Mouse (Mus musculus): ENCODE data around the gene Chrm4. TPM values are rescaled to one million over a fixed set of nuclear protein-coding genes. Genes with fewer than 3 reads are reported as not detected.

Chrm4 gene
- polyA plus RNA-seq, 1 experiment from 2014 or later, result not detected

DNA sequence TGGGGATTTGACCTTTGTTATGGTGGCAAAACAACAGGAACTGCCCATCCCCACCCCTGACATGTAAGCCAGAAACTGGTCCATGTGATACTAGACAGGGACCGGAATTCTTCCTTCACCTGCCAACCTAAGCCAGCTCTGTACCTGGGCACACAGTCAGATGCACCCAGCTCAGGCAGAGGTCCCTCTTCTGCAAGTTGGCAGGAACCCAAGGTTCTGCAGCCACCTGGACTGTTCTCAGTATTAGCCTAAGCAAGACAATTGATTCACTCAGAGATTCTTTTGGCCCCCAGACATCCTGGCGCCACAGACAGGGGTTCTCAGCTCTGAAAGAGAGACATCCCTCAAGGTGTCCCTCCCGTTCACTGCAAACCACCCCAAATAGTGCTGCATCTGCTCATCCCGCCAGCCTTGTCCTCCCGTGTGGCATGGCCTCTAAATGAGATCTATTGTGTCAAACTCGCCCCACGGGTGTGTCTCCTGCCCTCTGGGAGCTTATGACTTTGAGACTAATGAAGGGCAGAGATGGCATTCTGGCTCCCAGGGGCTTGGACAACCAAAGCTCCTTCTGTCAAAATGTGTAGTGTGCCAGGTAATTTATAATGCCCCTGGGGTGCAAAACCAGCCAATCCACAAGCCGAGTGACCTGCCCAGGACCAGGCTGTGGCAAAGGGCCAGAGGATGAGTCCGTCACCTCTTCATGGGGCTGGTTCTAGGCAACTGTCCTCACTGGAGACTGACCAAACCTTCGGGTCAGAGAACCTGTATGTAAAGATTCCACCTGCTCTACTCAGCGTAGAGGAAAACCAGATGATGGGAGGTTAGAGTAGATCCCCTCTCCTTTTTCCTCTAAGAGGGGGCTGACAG lies 32.7 kb downstream of the Chrm4 start:
- WGBS (ENCODE audit: missing documents), result 88% methylated on average over 11 of the region's 11 CpGs
- H3K36me3 ChIP-seq (ENCODE audit: inconsistent target), result no peaks in the 10 kb centered on the region
- no peak overlapping the region for H3K4me3 ChIP-seq (ENCODE audit: inconsistent target)
- no peak overlapping the region for H3K27ac ChIP-seq
- peaks cover 95% of the 10 kb centered on the region for H3K79me2 ChIP-seq (ENCODE audit: inconsistent target)

DNA sequence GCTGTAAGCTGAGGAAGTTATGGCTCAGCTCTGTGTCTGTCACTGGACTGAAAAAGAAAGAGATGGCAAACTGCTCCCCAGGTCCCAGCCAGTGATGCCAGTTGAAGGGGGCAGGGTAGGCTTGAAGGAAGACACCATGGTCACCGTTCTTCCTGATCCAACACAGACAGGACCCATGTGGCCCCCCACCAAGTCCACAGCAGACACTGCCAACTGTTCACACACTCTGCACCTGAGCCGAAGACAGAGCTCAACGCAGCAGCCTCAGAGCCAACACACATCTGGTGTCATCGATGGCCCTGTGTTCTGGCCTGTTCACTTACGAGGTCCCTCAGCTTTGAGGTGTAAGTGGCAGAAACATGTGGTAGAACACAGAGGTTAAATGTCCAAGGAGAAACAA lies 33.4 kb downstream of the Chrm4 start:
- peaks cover 94% of the 10 kb centered on the region for H3K79me2 ChIP-seq (ENCODE audit: inconsistent target)
- no peak overlapping the region for H3K4me3 ChIP-seq (ENCODE audit: inconsistent target)
- H3K36me3 ChIP-seq (ENCODE audit: inconsistent target), result no peaks in the 10 kb centered on the region
- no peak overlapping the region for H3K27ac ChIP-seq
- 93% methylated on average over 5 of the region's 5 CpGs for WGBS (ENCODE audit: missing documents)

DNA sequence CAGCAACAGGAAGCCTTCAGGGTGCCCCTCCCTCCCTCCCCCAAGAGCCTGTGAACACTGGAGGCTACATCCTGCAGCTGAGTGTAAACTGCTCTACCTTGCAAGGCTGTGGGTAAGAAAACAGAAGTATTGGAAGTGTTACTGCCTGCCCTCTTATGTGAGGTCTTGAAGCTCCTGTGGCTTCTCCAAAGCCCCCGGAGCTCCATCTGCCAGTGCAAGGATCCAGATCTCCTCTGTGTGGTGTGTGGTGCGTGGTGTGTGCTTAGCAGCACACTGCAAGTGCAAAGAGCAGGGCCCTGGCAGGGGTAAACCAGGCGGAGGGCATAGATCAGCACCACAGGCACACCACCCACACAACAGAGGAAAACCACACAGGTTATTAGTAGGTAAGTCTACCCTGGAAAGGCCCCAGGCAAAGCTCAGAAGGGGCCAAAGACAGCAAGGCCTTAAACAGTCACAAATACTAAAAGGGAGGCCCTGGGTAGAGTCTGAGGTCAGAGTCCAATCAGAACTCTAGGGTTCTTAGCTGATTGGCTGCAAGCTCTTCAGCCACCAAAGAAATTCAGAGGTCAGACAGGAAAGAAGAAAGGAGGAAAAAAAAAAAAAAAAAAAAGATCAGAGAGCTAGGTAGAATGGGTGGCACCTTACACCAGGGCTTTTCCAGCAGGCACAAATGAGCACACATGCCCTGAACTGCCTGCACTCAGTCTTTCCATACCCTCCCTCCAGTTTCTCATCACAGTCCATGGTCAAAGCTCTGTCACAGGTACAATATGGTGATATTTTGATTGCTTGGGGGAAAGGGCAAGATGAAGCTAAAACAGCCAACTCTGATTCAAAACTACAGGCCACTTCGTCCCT lies 35.1 kb downstream of the Chrm4 start:
- H3K27ac ChIP-seq, result peak overlapping the region; percentile 45
- no peaks in the 10 kb centered on the region for H3K36me3 ChIP-seq (ENCODE audit: inconsistent target)
- 3% methylated on average over 3 of the region's 4 CpGs for WGBS (ENCODE audit: missing documents)
- peak overlapping the region; percentile 52 for H3K4me3 ChIP-seq (ENCODE audit: inconsistent target)
- H3K79me2 ChIP-seq (ENCODE audit: inconsistent target), result peaks cover 77% of the 10 kb centered on the region

DNA sequence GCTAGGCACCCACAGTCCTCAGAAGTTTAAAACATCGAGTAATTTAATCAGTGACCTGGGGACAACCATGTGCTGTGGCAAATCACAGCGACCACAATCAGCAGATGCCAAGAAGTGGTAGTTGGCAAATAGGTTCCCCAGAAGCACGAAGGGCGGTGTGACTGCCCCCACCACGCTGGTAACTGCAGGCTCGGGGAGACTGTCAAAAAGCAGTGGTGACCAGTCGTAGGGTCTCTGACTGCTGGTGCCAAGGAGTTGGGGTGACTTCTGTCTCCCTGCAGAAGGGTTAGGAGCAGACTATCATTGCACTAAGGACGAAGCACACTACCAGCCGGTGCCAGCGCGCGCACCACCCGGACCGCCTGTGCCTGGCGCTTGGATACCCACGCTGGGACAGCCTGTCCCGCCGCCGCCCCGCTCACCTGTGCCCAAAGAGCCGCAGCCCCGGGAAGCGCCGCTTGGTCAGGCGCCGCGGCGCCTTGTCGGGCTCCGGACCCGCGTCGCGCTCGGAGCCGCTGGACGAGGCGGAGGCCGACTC lies 35.9 kb downstream of the Chrm4 start:
- H3K27ac ChIP-seq, result peak overlapping the region; percentile 45
- peaks cover 69% of the 10 kb centered on the region for H3K79me2 ChIP-seq (ENCODE audit: inconsistent target)
- peak overlapping the region; percentile 52 for H3K4me3 ChIP-seq (ENCODE audit: inconsistent target)
- H3K36me3 ChIP-seq (ENCODE audit: inconsistent target), result no peaks in the 10 kb centered on the region
- under 1% methylated on average over 37 of the region's 39 CpGs for WGBS (ENCODE audit: missing documents)

DNA sequence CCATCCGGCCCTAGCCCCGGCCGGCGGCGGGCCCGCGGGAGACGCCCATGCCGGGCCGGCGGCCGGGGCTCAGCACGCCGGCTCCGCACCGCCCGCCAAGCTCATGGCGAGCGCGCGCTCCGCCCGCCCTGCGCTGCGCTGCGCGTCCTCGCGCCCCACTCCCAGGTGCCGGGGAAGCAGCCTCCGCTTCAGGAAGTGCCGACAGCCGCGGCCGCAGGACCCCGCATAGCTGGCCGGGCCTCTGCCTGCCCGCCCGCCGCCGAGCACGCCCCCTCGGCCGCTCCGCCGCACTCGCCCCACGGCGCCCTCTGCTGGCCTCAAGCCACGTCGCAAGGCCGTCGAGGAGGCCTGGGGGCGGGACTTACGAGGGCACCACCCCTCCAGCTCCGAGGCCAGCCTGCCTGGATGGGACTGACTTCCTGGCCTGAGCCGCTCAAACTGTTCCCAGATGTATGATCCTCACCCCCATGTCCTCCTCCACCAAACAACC lies 36.4 kb downstream of the Chrm4 start:
- H3K36me3 ChIP-seq (ENCODE audit: inconsistent target), result no peaks in the 10 kb centered on the region
- H3K27ac ChIP-seq, result peak overlapping the region; percentile 100
- peaks cover 64% of the 10 kb centered on the region for H3K79me2 ChIP-seq (ENCODE audit: inconsistent target)
- peak overlapping the region; percentile 74 for H3K4me3 ChIP-seq (ENCODE audit: inconsistent target)
- WGBS (ENCODE audit: missing documents), result under 1% methylated on average over 48 of the region's 57 CpGs

DNA sequence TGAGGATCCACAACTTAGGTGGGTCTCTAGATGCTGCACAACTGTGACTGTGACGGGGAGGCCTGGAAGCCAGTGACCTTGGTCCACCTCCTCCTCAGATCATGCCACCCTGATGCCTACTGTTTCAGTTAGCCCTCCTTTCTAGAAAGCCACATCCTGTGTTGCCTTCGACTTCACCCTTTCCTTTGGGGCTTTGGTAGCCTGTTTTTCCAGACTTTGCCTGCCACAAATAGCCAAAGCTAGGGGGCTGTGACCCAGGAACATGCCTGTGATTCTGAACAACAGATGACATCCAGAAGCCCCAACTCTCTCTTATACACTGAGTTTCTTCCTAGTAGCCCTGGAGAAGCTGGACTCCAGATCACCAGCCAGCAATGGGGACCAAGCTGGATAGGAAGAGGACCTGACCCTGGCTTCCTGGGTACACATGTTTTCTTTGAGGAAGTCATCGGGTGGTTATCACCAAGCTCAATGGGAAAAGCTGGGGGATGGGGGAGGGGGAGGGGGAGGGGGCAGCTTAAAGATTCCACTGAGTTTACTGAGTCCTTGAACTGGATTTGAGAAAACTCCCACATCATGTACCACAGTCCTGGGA lies 37.7 kb downstream of the Chrm4 start:
- Histone ChIP-seq H3K4me3 (ENCODE audit: inconsistent target) (peak overlapping the region; percentile 74), H3K36me3 (ENCODE audit: inconsistent target) (no peaks in the 10 kb centered on the region), H3K79me2 (ENCODE audit: inconsistent target) (peaks cover 52% of the 10 kb centered on the region), H3K27ac (peak overlapping the region; percentile 100)
- WGBS (ENCODE audit: missing documents), result 7% methylated on average over 3 of the region's 3 CpGs

DNA sequence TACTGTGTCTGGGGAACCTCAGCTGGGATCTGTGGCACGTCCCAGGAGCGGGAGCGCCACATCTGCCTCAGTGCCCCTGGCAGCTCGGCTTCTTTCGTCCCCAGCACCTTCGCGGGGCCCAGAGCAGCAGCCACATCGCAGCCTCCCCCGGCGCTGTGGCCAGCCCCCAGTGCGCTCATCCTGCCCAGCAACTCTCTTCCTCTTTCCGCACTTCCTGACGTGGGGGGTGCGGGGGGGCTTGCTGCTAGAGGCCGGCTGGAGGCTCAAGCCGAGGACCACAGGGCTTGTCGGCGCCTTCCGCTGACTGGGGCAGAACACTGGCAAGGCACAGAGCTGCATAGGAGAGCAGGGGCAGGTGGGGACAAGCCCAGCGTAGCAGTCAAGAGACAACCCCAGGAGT lies 38.4 kb downstream of the Chrm4 start:
- Histone ChIP-seq H3K79me2 (ENCODE audit: inconsistent target) (peaks cover 45% of the 10 kb centered on the region), H3K36me3 (ENCODE audit: inconsistent target) (no peaks in the 10 kb centered on the region), H3K27ac (peak overlapping the region; percentile 100), H3K4me3 (ENCODE audit: inconsistent target) (peak overlapping the region; percentile 74)
- WGBS (ENCODE audit: missing documents), result 0% methylated on average over 20 of the region's 20 CpGs

DNA sequence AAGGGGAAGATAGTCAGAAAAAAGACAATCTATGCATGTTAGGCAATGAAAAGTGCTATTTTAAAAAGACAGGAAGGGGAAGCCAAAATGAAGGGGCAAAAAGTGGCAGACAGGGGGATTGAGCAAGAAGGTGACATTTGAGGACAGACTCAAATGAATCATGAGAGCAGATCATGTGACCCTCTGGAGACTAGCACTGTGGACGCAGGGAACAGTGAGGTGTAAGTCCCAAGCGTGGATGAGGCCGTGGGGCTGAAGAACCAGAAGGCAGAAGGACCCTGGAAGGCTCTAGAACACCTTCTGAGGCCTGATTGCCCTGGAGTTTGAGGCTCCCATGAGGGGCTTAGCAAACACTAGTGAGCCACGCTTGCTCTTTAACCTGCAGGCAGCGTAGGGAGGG lies 39.3 kb downstream of the Chrm4 start:
- WGBS (ENCODE audit: missing documents), result 32% methylated on average over 5 of the region's 5 CpGs
- Histone ChIP-seq H3K27ac (peak overlapping the region; percentile 100), H3K79me2 (ENCODE audit: inconsistent target) (peaks cover 35% of the 10 kb centered on the region), H3K4me3 (ENCODE audit: inconsistent target) (no peak overlapping the region), H3K36me3 (ENCODE audit: inconsistent target) (no peaks in the 10 kb centered on the region)

DNA sequence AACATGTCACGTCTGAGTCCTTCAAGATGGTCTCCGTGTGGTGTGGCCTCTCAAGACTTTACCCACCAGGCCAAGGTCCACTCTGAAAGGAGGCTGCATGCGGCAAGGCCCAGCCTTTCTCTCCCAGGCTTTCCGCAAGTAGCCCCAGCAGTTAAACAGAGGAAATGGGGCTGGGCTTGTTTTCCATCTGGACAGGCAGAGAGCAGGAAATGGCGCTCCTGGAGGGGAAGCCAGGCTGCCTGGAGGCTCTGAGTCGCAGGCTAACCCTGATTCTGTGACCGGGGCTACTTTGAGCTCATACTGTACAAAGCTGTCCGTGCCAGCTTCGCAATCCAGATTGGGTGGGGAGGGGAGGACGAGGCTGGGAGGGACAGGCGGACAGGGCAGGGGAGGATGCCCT lies 40.9 kb downstream of the Chrm4 start:
- WGBS (ENCODE audit: missing documents), result 70% methylated on average over 11 of the region's 11 CpGs

DNA sequence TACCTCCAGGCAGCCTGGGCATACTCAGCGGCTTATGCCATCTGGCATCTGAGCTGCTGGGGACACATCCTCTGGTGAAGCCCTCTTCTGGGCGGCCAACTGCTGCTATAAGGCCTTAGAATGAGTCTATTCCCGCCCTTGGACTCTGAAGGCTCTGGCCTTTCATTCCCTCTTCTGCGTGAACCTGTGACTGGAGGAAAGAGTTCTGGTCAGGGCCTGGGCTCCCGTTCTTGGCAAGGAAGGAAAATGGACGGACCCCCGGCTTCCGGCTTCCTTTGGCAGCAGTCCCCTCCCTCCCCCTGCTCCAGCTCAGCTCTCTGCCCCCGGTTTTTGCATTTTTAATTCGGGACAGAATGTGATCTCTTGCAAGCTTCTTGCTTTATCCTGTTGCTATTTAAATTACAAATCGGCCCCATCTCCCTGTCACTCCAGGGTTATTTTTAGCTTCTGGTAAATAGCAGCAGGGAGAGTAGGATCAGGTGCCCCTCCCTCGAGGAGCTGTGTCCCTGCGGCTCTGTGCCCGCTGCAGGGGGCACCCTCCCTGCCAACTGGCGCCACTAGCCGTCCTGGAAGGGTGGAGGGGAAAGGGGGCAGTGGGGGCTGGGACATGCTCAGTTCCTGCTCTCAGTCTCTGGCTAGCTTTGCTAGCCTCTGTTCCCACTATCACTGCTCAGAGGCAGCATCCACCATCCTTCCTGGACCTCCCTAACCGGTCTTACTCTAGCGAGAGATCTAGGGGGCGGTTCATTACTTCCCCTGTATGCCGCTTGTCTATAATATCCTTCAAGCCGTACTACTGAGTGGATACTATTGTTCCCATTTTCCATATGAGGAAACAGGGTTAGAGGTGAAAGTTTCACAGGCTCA lies 44.4 kb downstream of the Chrm4 start:
- Histone ChIP-seq H3K27ac (peak overlapping the region; percentile 96), H3K4me3 (ENCODE audit: inconsistent target) (no peak overlapping the region; the same call in 1 of the 2 replicates), H3K79me2 (ENCODE audit: inconsistent target) (no peaks in the 10 kb centered on the region)

More for the DNA sequence above, 40.9 kb downstream of the Chrm4 start:
- Histone ChIP-seq H3K4me3 (ENCODE audit: inconsistent target) (no peak overlapping the region), H3K79me2 (ENCODE audit: inconsistent target) (peaks cover 19% of the 10 kb centered on the region), H3K36me3 (ENCODE audit: inconsistent target) (no peaks in the 10 kb centered on the region), H3K27ac (peak overlapping the region; percentile 37)

DNA sequence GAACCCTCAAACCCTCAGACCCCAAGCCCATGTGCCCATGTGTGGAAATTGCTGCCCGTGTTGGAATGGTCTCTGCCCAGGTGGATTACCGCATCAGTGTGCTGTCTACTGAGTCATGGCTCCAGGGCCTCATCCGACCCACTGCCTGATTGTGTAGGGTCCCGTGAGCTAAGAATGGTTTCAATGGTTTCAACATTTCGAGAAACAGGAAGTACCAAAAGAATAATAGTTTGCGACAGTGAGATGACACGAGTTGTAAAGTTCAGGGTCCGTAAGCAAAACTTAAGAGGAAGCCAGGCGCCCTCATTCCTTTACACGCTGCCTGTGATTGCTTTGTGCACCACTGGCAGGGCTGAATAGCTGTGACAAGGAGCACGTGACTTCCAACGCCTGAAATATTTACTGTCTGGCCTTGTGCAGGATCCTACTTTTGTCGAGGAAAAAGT lies 45.1 kb downstream of the Chrm4 start:
- WGBS (ENCODE audit: missing documents), result 0% methylated on average over 13 of the region's 13 CpGs
- Histone ChIP-seq H3K27ac (peak overlapping the region; percentile 96), H3K79me2 (ENCODE audit: inconsistent target) (no peaks in the 10 kb centered on the region), H3K36me3 (ENCODE audit: inconsistent target) (no peaks in the 10 kb centered on the region), H3K4me3 (ENCODE audit: inconsistent target) (no peak overlapping the region; the same call in 1 of the 2 replicates)

More for the DNA sequence above, 44.4 kb downstream of the Chrm4 start:
- no peaks in the 10 kb centered on the region for H3K36me3 ChIP-seq (ENCODE audit: inconsistent target)
- WGBS (ENCODE audit: missing documents), result 22% methylated on average over 21 of the region's 21 CpGs

DNA sequence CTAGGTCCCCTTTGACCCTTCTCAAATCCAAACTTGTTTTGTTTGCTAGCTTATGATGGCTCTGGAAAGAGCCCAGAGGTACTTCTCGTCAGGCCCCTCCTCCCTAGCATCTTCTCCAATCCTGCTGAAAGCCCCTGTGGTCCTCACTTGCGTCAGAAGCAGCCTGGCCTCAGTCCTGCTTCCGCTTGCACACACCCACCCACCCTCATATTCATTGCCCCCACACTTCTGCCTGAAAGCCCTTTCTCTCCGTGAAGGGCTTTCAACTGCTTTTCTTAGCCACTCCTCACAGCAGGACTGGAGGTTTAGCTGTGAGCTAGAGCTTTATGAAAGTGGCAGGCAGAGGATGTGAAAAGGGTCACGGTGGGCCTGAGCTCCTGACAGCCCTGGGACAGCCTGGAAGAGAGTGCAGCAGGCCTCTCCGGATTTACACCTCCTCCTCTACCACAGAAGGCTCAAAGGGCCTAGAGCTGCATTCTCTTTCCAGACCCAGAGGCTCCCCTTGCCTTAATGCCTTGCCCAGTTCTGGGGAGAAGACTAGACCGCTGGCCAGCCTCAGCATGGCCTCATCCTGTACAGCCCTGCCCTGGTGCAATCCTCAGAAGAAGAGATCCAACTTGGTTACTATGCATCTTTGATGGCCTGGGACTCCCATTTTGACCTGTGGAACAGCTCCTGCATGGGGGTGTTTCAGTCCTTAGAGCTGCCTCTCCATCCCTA lies 46.5 kb downstream of the Chrm4 start:
- no peak overlapping the region for H3K4me3 ChIP-seq (ENCODE audit: inconsistent target)
- 94% methylated on average over 7 of the region's 7 CpGs for WGBS (ENCODE audit: missing documents)
- H3K36me3 ChIP-seq (ENCODE audit: inconsistent target), result no peaks in the 10 kb centered on the region
- no peak overlapping the region for H3K27ac ChIP-seq
- H3K79me2 ChIP-seq (ENCODE audit: inconsistent target), result no peaks in the 10 kb centered on the region

Measured in macrophage (primary cell).